Mouse (Mus musculus): Measurements from ENCODE around the gene Ybx1.

GRCm38 (mm10) chr4:119320896-119321550, 26.6 kb upstream of the Ybx1 start:
- TF ChIP-seq CTCF (IDR thresholded peaks at IDR 0.05; ENCODE audit: extremely low read depth, insufficient read length, insufficient replicate concordance, low read depth, low read length), result no peak
- TF ChIP-seq POLR2A (IDR thresholded peaks at IDR 0.05; ENCODE audit: low read depth, low read length), result no peak

Data from small intestine, adult 2 months (tissue).